Mouse (Mus musculus) heart, adult 2 months (tissue): ENCODE measurements around the gene Zfp747. TPM values are rescaled to one million over a fixed set of nuclear protein-coding genes. Genes with fewer than 3 reads are reported as not detected.
"Not testable (repeated sequence)": the region's sequence is repeated elsewhere in the genome, so short reads cannot be mapped to it uniquely, and the experiment has no call there.

Experiments
- DNase-seq, 2 experiments: peaks; one replicate each; pipeline ENCODE4 v3.0.0; 2021
- H3K27ac ChIP-seq: fragments of 200-600 bp; 2 replicates; pipeline ENCODE4 v1.8.1; 2022
- H3K27me3 ChIP-seq: fragments of 200-500 bp; 2 replicates; pipeline ENCODE4 v1.6.1; 2012; ENCODE audit warnings: mild to moderate bottlenecking, low read length, inconsistent platforms, mixed read lengths; ENCODE audit not compliant: control insufficient read depth, insufficient read depth
- H3K36me3 ChIP-seq: fragments of 200-500 bp; 2 replicates; pipeline ENCODE4 v1.6.1; 2012; ENCODE audit warnings: low read length, inconsistent platforms; ENCODE audit not compliant: control insufficient read depth, insufficient read depth
- H3K4me1 ChIP-seq: fragments of 200-500 bp; 2 replicates; pipeline ENCODE4 v1.6.1; 2011; ENCODE audit warnings: low read length; ENCODE audit not compliant: control insufficient read depth, insufficient read depth
- H3K4me3 ChIP-seq: fragments of 200-600 bp; 2 replicates; pipeline ENCODE4 v1.8.1; 2022
- H3K79me2 ChIP-seq: fragments of 200-500 bp; replicated peaks from 2 replicates; pipeline ENCODE4 v1.6.1; 2012; ENCODE audit warnings: mild to moderate bottlenecking, inconsistent platforms, low read length, moderate library complexity, mixed read lengths; ENCODE audit not compliant: control insufficient read depth, insufficient read depth
- H3K9ac ChIP-seq: fragments of 200-500 bp; 2 replicates; pipeline ENCODE4 v1.6.1; 2012; ENCODE audit warnings: low read depth, mild to moderate bottlenecking, control low read depth, inconsistent platforms, low read length, mixed read lengths
- CTCF ChIP-seq: fragments of 200-600 bp; IDR thresholded peaks from 2 replicates; pipeline ENCODE4 v1.8.1; 2022; ENCODE audit warnings: antibody characterized with exemption, mild to moderate bottlenecking, moderate library complexity
- EP300 ChIP-seq: fragments of 200-500 bp; IDR thresholded peaks from 2 replicates; pipeline ENCODE4 v1.6.1; 2011; ENCODE audit warnings: low read depth, low read length, control low read depth; ENCODE audit not compliant: insufficient read depth
- POLR2A ChIP-seq: fragments of 200-500 bp; IDR thresholded peaks from 2 replicates; pipeline ENCODE4 v1.6.1; 2011; ENCODE audit warnings: mild to moderate bottlenecking, low read depth, low read length, control low read depth; ENCODE audit not compliant: insufficient read depth
- WGBS: fragments of 180-500 bp; shearing (Covaris S2); methylation state at CpG from one replicate; pipeline ENCODE4 v1.1.7; 2018; 5-methylcytosine and 5-hydroxymethylcytosine counted together
- intact Hi-C: fragments of 180-260 bp; cut with DNase I; formaldehyde crosslinking; loops from one replicate; pipeline ENCODE4 v1.15.1; 2025
- polyA plus RNA-seq: library from polyadenylated mRNA; depleted of rRNA; stranded (reverse); fragments of >200 nt; gene quantifications from 2 replicates; pipeline ENCODE4 v1.2.3, GENCODE M21; 2012
- total RNA-seq, 2 experiments: library from RNA; stranded (reverse); gene quantifications; 2 replicates each; pipeline ENCODE4 v1.2.3; 2021

The Zfp747 gene
- total and polyA plus RNA-seq, 3 experiments, result 2.9 to 5.3 (median 4.3) TPM

DNA sequence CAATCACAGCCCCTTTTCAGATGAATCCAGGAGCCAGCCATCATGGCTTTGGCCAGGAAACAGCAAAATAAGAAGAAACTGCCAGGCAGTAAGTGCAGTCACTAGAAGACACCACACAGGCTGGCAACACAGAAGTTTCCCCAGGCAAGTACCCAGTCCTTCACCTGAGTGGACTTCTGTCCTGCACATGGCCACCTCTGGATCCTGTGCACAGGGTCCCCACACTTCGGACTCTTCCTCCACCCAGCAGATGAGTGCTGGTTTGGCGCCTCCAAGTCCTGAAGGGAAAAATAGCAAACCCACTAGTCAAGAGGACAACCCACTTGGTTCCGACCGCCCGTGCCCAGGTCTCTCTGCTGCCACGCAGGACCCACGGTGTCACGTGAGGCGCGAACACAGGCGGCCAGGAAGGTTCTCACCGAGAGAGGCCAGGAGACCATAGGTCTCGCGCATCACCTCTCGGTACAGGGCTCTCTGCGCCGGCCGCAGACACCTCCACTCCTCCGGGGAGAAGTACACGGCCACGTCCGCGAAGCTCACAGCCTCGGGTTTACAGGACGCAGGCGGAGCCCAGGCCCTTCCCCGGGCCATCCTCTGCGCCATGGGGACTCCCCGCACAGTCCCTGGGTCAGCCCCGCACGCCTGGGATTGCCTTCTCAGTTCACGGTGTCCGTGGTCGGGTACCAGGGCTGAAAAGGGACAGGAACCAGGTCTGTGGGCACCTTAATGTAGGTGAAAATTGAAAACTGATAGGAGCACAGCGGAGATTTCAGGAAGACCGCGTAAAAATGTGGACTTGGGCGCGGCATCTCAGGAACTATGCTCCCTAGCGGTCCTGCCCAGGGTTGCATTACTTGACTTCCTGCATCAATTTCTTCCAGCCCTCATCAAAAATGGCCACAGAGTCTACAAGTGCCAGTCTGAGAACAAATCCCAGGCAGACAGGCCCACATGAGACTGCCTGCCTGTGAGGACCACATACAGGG, 30.4 kb upstream of the Zfp747 start, which contains the start of gene Zfp764:
Zfp764 (minus strand) TSS at position 821 of the 986 bp plus-strand sequence.
- H3K79me2 ChIP-seq, H3K36me3 ChIP-seq, H3K4me1 ChIP-seq, H3K27me3 ChIP-seq: not testable (repeated sequence)
- 3% methylated on average over 40 of the region's 40 CpGs for WGBS
- peak; percentile 86 to 90 for DNase-seq
- intact Hi-C loops, result loop anchor here (2.0 to 5.0 kb wide), 3 partner anchors 13 to 44 kb away; partner anchors contain the start of genes E430018J23Rik and Zfp689
- peak within 1 kb of the TSS; percentile 93 for H3K9ac ChIP-seq
- peak within 1 kb of the TSS; percentile 92 for H3K27ac ChIP-seq
- TF ChIP-seq POLR2A (peak; percentile 84), EP300 (peak; percentile 64; the same call in 1 of the 2 replicates), CTCF (peak; percentile 93)
- H3K4me3 ChIP-seq, result peak within 1 kb of the TSS; percentile 77

GRCm38 (mm10) chr7:127404101-127404500, 28.3 kb upstream of the Zfp747 start:
- H3K4me3 ChIP-seq, DNase-seq, H3K9ac ChIP-seq, H3K36me3 ChIP-seq, intact Hi-C loops, H3K4me1 ChIP-seq, H3K79me2 ChIP-seq, H3K27ac ChIP-seq, H3K27me3 ChIP-seq: not testable (repeated sequence)
- WGBS, result 98% methylated on average over 6 of the region's 6 CpGs

GRCm38 (mm10) chr7:127402980-127403379, 27.1 kb upstream of the Zfp747 start:
- Histone ChIP-seq H3K27ac (no peak overlapping the region), H3K36me3 (no peaks in the 10 kb centered on the region), H3K27me3 (no peaks in the 10 kb centered on the region), H3K9ac (no peak overlapping the region), H3K4me1 (peaks cover 2% of the 10 kb centered on the region), H3K79me2 (no peaks in the 10 kb centered on the region), H3K4me3 (no peak overlapping the region)
- TF ChIP-seq POLR2A (no peak), CTCF (0 out of 2 replicates have a peak, but pooled peaks have one; percentile 5), EP300 (no peak)
- DNase-seq, result no peak
- intact Hi-C loops, result no loop called here
- 58% methylated on average over 2 of the region's 2 CpGs for WGBS

GRCm38 (mm10) chr7:127400355-127400754, 24.5 kb upstream of the Zfp747 start:
- Histone ChIP-seq H3K27me3 (no peaks in the 10 kb centered on the region), H3K79me2 (no peaks in the 10 kb centered on the region), H3K9ac (no peak overlapping the region), H3K27ac (no peak overlapping the region), H3K4me3 (no peak overlapping the region), H3K4me1 (no peaks in the 10 kb centered on the region), H3K36me3 (no peaks in the 10 kb centered on the region)
- intact Hi-C loops, result no loop called here
- DNase-seq, result no peak
- WGBS, result 58% methylated on average over 3 of the region's 3 CpGs
- no peak for TF ChIP-seq POLR2A
- TF ChIP-seq EP300, result no peak
- TF ChIP-seq CTCF, result no peak

DNA sequence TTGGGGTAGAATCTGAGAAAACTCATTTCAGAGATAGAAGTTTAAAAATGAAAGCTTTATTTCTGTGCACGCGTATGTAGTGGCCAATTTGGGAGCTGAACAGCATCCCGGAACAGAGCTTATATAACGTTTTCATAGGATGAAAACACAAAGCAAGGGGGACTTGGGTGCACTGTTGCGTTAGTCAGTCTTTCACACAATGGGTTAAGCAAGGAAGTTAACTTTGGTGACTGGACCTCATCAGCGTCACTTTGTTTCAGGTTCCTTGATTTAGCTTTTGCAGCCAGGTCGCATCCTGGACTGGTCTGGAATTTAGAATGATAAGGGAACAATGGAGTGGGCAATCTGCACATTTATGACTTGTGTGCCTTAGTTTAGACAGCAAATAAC, 18.1 kb upstream of the Zfp747 start:
- peaks cover 7% of the 10 kb centered on the region for H3K4me1 ChIP-seq
- H3K4me3 ChIP-seq, result peak overlapping the region; percentile 97
- H3K27me3 ChIP-seq, result no peaks in the 10 kb centered on the region
- TF ChIP-seq CTCF (no peak), EP300 (no peak), POLR2A (no peak)
- no peaks in the 10 kb centered on the region for H3K79me2 ChIP-seq
- no peak for DNase-seq
- H3K27ac ChIP-seq, result peak overlapping the region; percentile 96
- peak overlapping the region; percentile 55 for H3K9ac ChIP-seq
- intact Hi-C loops, result loop anchor here (2.0 to 5.0 kb wide), 3 partner anchors 13 to 78 kb away; partner anchors contain the start of genes Zfp747 and Zfp764
- no peaks in the 10 kb centered on the region; the same call in 1 of the 2 replicates for H3K36me3 ChIP-seq
- WGBS, result 3% methylated on average over 7 of the region's 7 CpGs
